Comparison of ENCODE assay signal across 8 mouse cellular contexts in genomic region chr3:96220765-96221639, GRCm38 (mm10). TPM values are rescaled to one million over a fixed set of nuclear protein-coding genes. Genes with fewer than 3 reads are reported as not detected.
DNase-seq lines count a peak whose midpoint lies in the region; ATAC-seq lines count a peak whose summit lies in the region.

Hist2h2ac (minus strand) TSS chr3:96220880.
Hist2h2be (plus strand) TSS chr3:96221119.

- peak; percentile 79 for ATAC-seq in inflammation-experienced regulatory T-cells, adult 6 months

- peak; percentile 95 for DNase-seq in adrenal gland, adult 2 months
- DNase-seq in embryo, embryonic 11 days: peak; percentile 94
- peak; percentile 70 for DNase-seq in gastrocnemius, postnatal 14 days
- DNase-seq in left cerebral cortex, adult 9 months (ENCODE audit: low spot score in 2 of 2): peak; percentile 89 to 94
- DNase-seq in right cerebral cortex, postnatal 10 days (ENCODE audit: low spot score in 2 of 2): peak; percentile 85 to 92
- DNase-seq in urinary bladder, postnatal 14 days (ENCODE audit: low spot score): peak; percentile 85

- no peaks in the 10 kb centered on the region for H3K9me3 ChIP-seq in megakaryocyte, embryonic 14.5 days

- H3K36me3 ChIP-seq in megakaryocyte, embryonic 14.5 days (replicated peaks; ENCODE audit: low read length): no peaks in the 10 kb centered on the region

- H3K27me3 ChIP-seq in megakaryocyte, embryonic 14.5 days (replicated peaks): no peaks in the 10 kb centered on the region

- H3K4me1 ChIP-seq in megakaryocyte, embryonic 14.5 days: peaks cover 56% of the 10 kb centered on the region

- intact Hi-C loops in gastrocnemius, postnatal 14 days (cut with DNase I; ENCODE audit: low total_unique reads): no loop called here

- H3K4me3 ChIP-seq in megakaryocyte, embryonic 14.5 days (replicated peaks): peak within 1 kb of the TSS; percentile 95

RNA-seq across cellular contexts. Expression of gene Hist2h2ac, which starts in this region (rescaled TPM):
- total RNA-seq in adrenal gland, adult 2 months (2021): 10 to 100 TPM; 41.3 to 58.9 TPM
- 5.1 TPM in 2 replicates for polyA plus RNA-seq in adrenal gland, adult 2 months (2012; rRNA removed)
- total RNA-seq in gastrocnemius, postnatal 14 days (2021): 10 to 100 TPM; 33.7 to 41.7 TPM
- polyA plus RNA-seq in inflammation-experienced regulatory T-cells, adult 6 months (2017; shearing (Covaris generic)): 10 to 100 TPM in 1 of 3 experiments, 1 to 10 TPM in 2; 7.4 to 11.6 (median 8.1) TPM
- 15.1 and 19.7 TPM in 2 replicates for polyA plus RNA-seq in megakaryocyte, embryonic 14.5 days (2012; ENCODE audit: insufficient read depth, low replicate concordance)

RNA-seq across cellular contexts. Expression of gene Hist2h2be, which starts in this region (rescaled TPM):
- total RNA-seq in adrenal gland, adult 2 months (2021): 10 to 100 TPM; 15.6 to 23.5 TPM
- 6.1 and 6.4 TPM in 2 replicates for polyA plus RNA-seq in adrenal gland, adult 2 months (2012; rRNA removed)
- total RNA-seq in gastrocnemius, postnatal 14 days (2021): 1 to 10 TPM; 4.3 to 4.4 TPM
- 1 to 10 TPM in 2 of 3 experiments, under 1 TPM in 1; 0.38 to 2.2 (median 2.0) TPM for polyA plus RNA-seq in inflammation-experienced regulatory T-cells, adult 6 months (2017; shearing (Covaris generic))
- polyA plus RNA-seq in megakaryocyte, embryonic 14.5 days (2012; ENCODE audit: insufficient read depth, low replicate concordance): 0.10 TPM in 1 of 2 replicates, not detected in the other

Comparison
In these comparisons a context has a peak if more than half of its experiments do, and no peak if none do; other contexts are left out.
1. Peak in every context shown above with its lines: DNase-seq, ATAC-seq and H3K4me3 ChIP-seq.